Mouse (Mus musculus) T-cell, adult 2 months (primary cell): ENCODE results near the gene Add3.
A peak's percentile ranks its signal among the peaks of the same experiment; 100 is the strongest.
"Not testable (repeated sequence)": the region's sequence is repeated elsewhere in the genome, so short reads cannot be mapped to it uniquely, and the experiment has no call there.

Source experiments
- DNase-seq: peaks from one replicate; pipeline ENCODE4 v3.0.0; 2022; ENCODE audit warnings: low spot score

Add3 gene

GRCm38 (mm10) chr19:53193964-53194582, 53.8 kb downstream of the Add3 start:
- peak; percentile 82 for DNase-seq

GRCm38 (mm10) chr19:53194751-53195520, 54.7 kb downstream of the Add3 start:
- peak; percentile 64 for DNase-seq

GRCm38 (mm10) chr19:53196961-53197360, 56.7 kb downstream of the Add3 start:
- DNase-seq, result no peak

DNA sequence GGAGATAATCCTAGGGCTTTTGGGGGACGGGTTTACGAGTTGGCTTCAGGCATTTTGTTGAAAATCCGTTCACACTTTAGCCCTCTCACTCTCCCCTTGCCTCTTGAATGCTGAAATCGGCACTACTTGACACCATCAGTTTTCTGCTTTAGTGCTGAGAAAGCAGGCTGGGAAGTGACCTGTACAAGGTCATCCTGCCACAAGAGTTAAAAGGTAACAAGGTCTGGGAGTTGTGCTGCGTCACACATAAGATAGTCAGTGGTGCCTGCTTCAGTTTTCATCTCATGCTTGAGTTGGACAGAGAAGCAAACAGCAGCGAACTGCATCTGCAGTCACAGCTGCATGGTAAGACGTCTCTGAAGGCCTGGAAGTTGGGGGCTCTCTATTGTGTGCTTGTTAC, 57.5 kb downstream of the Add3 start:
- no peak for DNase-seq

DNA sequence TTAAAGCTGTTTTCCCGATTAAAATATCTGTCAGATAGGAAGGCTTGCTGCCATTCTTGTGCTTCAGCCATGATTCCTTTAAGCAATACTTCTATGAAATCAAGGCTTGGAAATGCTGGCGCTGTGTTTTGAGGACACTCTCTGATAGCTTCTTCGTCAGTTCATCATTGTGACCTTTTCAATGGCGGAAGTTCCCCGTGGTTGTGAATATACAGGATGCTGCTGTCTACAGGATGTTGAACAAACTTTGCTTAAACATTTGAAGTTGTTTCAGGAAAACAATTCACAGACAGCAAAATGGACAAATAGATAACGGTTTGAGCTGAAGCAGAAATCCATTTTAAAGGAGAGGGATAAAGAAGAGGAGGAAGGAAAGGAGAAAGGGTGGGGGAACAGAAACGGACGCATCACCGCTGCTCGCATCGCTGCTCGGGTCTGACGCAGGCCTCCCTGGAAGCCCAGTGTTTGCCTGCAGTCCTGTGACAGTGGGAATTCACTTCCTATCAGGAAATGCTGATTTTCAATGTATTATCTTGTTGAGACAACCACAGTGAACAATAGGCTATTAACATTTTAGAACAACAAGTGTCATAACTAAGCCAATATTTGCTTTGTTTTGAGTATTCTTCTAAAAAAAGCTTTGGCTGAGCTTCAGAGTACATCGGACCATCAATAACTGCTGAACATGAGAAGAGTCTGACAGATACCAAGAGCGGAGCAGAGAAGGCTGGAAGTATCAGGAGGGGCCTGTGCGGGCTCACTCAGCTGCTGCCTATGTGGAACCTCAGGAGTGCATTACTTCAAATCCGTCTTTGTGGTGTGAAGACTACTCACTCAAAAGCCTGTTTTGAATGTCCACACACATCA, 58.7 kb downstream of the Add3 start:
- peak; percentile 76 for DNase-seq

DNA sequence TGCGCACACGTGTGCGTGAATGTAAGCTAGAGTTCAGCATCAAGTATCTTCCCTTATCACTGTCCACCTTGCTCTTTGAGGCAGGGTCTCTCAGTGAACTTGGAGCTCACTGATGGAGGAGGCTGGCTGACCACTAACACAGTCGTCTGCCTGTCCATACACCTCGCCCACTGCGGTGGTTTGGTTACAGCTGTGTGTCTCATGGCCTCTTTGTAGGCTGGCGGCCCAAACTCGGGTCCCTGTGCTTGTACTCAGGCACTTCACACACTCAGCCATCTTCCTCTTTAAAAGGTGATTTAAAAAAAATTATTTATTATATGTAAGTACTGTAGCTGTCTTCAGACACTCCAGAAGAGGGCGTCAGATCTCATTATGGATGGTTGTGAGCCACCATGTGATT, 59.5 kb downstream of the Add3 start:
- DNase-seq, result no peak

GRCm38 (mm10) chr19:53202116-53202515, 61.9 kb downstream of the Add3 start:
- no peak for DNase-seq

GRCm38 (mm10) chr19:53206986-53207385, 66.7 kb downstream of the Add3 start:
- no peak for DNase-seq

GRCm38 (mm10) chr19:53208830-53209229, 68.6 kb downstream of the Add3 start:
- DNase-seq, result no peak

GRCm38 (mm10) chr19:53210251-53210650, 70.0 kb downstream of the Add3 start:
- DNase-seq, result no peak

- DNase-seq, result no peak
These were observed 75.1 kb downstream of the Add3 start for GRCm38 (mm10) chr19:53215352-53215751.

DNA sequence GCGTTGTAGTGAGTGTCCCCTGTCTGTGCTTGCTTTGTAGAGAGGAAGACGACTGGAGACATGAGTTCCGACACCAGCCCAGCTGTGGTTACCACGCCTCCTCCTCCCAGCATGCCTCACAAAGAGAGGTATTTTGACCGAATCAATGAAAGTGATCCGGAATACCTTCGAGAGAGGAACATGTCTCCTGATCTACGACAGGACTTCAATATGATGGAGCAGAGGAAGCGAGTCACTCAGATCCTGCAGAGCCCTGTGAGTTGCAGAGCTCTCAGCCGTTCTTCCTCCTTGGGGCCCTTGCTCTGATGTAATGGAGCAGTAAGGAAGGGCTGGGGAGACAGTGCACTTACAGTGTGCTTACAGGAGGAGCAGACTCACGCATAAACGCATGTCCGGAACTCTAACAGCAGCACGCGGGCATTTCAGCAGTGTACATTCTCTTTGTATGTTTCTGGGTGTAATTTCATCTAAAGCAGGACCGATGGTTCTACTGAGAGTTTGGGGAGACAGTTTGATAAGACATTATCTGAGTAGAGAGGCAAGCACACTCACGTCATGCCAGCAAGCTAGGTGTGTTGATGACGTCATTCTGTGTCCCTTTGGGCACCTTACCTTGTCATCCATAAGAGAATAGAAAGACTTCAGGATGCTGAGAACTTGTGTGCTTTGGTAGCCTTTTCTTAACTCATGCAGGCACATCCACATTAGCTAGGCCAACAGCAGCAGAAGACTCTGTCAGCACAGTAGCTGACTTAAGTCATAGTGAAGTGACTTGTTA, 76.7 kb downstream of the Add3 start:
- peak; percentile 59 for DNase-seq

DNA sequence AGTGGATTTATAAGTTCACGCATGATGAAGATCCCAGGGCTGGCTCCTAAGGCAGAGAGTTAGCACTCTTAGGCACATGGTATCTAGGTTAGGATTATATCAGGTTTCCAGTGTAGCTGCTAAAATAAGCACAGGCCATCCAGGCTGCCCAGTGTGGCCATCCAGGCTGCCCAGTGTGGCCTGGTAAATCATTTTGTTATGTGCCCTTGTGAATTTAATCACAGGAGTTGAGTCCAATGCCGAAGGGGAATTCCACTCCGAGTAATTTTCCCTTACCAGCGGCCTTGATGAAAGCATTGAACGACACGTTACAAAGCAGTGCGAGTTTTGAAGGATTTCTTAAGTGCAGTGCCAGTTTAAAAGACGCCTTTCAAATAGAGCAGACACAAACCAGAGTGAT, 77.6 kb downstream of the Add3 start:
- no peak for DNase-seq

DNA sequence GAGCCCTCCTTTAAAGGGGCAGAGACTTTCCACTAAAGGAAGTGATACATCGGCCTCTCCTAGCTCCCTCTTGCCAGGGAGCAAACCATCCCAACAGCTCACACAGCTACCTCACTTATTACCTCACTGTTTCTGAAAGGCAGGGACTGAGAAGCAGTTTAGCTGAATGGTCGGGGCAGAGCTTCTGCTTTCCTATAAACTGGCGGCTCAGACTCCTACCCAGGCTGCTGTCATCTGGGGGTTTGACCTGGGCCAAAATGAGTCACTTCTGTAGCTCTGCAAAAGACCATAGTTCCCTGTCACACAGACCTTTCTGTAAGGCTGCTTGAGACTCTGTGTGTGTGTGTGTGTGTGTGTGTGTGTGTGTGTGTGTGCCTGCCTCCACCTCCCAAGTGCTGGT, 79.1 kb downstream of the Add3 start:
- no peak for DNase-seq

- DNase-seq, result no peak
These were observed 80.9 kb downstream of the Add3 start for GRCm38 (mm10) chr19:53221186-53221585.

DNA sequence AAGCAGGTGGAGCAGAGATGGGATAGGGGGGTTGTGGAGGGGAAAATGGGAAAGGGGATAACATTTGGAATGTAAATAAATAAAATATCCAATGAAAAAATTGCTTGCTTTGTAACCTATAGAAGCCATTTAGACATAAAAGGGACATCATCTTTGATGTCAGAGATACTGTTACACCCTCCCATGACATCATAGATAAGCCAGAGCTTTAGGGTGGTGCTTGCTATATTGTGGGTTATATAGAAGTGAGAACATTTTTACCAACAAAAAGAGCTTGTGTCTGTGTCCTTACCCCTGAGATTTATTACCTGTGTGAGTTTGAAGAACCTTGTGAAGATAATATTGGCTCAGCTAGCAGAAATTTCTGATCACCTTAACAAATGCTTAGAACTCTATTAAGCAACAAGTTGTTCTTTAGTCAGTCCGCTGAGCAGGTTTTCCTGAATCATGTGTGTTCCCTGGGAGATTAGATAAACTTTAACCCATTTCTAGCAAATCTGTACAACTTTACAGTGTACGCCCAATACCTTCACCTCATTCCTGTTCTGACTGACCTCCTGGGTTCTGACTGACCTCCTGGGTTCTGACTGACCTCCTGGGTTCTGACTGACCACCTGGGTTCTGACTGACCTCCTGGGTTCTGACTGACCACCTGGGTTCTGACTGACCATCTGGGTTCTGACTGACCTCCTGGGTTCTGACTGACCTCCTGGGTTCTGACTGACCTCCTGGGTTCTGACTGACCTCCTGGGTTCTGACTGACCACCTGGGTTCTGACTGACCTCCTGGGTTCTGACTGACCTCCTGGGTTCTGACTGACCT, 85.2 kb downstream of the Add3 start:
- not testable (repeated sequence) for DNase-seq

DNA sequence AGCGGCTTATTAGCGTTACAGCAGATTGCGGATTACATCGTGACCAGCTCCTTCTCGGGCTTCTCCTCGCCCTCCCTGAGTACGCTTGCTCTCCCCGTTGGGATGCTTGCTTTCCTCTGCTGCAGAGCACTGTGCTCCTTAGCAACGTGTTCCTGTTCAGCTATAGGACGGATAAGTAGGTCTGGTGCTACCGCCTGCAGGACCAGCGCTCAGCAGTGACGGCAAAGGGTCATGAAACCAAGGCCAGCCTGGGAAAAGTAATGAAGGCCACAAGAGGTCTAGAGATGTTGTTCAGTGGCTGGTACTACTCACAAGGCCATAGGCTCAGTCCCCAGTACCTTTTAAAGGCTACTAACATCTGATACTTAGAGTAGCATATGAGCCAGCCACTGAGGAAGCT, 86.4 kb downstream of the Add3 start:
- DNase-seq, result no peak

- DNase-seq, result no peak
These were observed 88.0 kb downstream of the Add3 start for GRCm38 (mm10) chr19:53228064-53228794.

GRCm38 (mm10) chr19:53230942-53231815, 90.9 kb downstream of the Add3 start:
- DNase-seq, result no peak
